Mouse (Mus musculus) limb, embryonic 14.5 days (tissue): ENCODE results near the gene Gm9803. TPM values are rescaled to one million over a fixed set of nuclear protein-coding genes. Genes with fewer than 3 reads are reported as not detected.

Experiments used
- ATAC-seq: fragments of 200-750 bp; cut with Nextera tagmentation; 2 replicates; pipeline ENCODE4 v1.8.0; 2017; ENCODE audit warnings: low read depth, moderate number of reproducible peaks, moderate TSS enrichment; ENCODE audit not compliant: low FRiP score
- DNase-seq: peaks from one replicate; pipeline ENCODE4 v3.0.0-alpha.2; 2015; ENCODE audit warnings: low spot score
- H3K27ac ChIP-seq: fragments of 300-500 bp; sonication (generic); replicated peaks from 2 replicates; pipeline ENCODE4 v1.5.1; 2014; ENCODE audit warnings: low read depth, mild to moderate bottlenecking, low read length, moderate library complexity, mixed read lengths
- H3K27me3 ChIP-seq: fragments of 300-500 bp; sonication (generic); 2 replicates; pipeline ENCODE4 v1.6.1; 2014; ENCODE audit warnings: low read length, mixed read lengths; ENCODE audit not compliant: control insufficient read depth, insufficient read depth
- H3K36me3 ChIP-seq: fragments of 300-500 bp; sonication (generic); 2 replicates; pipeline ENCODE4 v1.6.1; 2014; ENCODE audit warnings: mild to moderate bottlenecking, low read length, moderate library complexity, mixed read lengths; ENCODE audit not compliant: control insufficient read depth, insufficient read depth
- H3K4me1 ChIP-seq: fragments of 300-500 bp; sonication (generic); 2 replicates; pipeline ENCODE4 v1.6.1; 2014; ENCODE audit warnings: antibody characterized with exemption, low read length, mixed read lengths; ENCODE audit not compliant: control insufficient read depth, insufficient read depth
- H3K4me2 ChIP-seq: fragments of 300-500 bp; sonication (generic); replicated peaks from 2 replicates; pipeline ENCODE4 v1.6.1; 2014; ENCODE audit warnings: low read depth, mild to moderate bottlenecking, low read length, moderate library complexity; ENCODE audit not compliant: severe bottlenecking
- H3K4me3 ChIP-seq: fragments of 300-500 bp; sonication (generic); replicated peaks from 2 replicates; pipeline ENCODE4 v1.5.1; 2014; ENCODE audit warnings: low read length
- H3K9ac ChIP-seq: fragments of 300-500 bp; sonication (generic); 2 replicates; pipeline ENCODE4 v1.6.1; 2014; ENCODE audit warnings: mild to moderate bottlenecking, low read depth, low read length, moderate library complexity; ENCODE audit not compliant: severe bottlenecking
- H3K9me3 ChIP-seq: fragments of 300-500 bp; sonication (generic); 2 replicates; pipeline ENCODE4 v1.6.1; 2016; ENCODE audit warnings: low read length; ENCODE audit not compliant: control insufficient read depth
- POLR2A ChIP-seq: fragments of 200-500 bp; IDR thresholded peaks from 2 replicates; pipeline ENCODE4 v1.8.0; 2012; ENCODE audit warnings: inconsistent platforms, mild to moderate bottlenecking, moderate library complexity, borderline replicate concordance; ENCODE audit not compliant: insufficient read depth, insufficient read length; ENCODE audit errors: extremely low read depth
- WGBS: fragments of 180-500 bp; shearing (Covaris S2); extraction: QIAGEN DNeasy Blood & Tissue Kit; methylation state at CpG from one replicate; pipeline ENCODE4 v1.1.7; 2014; 5-methylcytosine and 5-hydroxymethylcytosine counted together
- polyA plus RNA-seq, 2 experiments: library from polyadenylated mRNA; depleted of rRNA in 1 of 2; stranded (reverse) in 1 of 2; unstranded in 1 of 2; fragments of >200 nt; fragmentation: Nextera tagmentation in 1 of 2; extraction: Ambion mirVana in 1 of 2; gene quantifications; 2 replicates each; pipeline versions ENCODE4 v1.2.1 to v1.2.3; 2012 to 2014

Gm9803 gene
- polyA plus RNA-seq, 2 experiments, result 4.6 to 12.7 TPM

GRCm38 (mm10) chr10:43479436-43480157, 44.3 kb upstream of the Gm9803 start:
- H3K4me3 ChIP-seq, result peak overlapping the region; percentile 80
- peaks cover 33% of the 10 kb centered on the region for H3K4me1 ChIP-seq
- no peak for TF ChIP-seq POLR2A
- no peaks in the 10 kb centered on the region for H3K9me3 ChIP-seq
- H3K27me3 ChIP-seq, result no peaks in the 10 kb centered on the region
- peak overlapping the region; percentile 82 for H3K4me2 ChIP-seq
- DNase-seq (peak; percentile 76), ATAC-seq (peak; percentile 75)
- no peaks in the 10 kb centered on the region for H3K36me3 ChIP-seq
- WGBS, result 0% methylated on average over 43 of the region's 103 CpGs
- H3K9ac ChIP-seq, result peak overlapping the region; percentile 97
- peak overlapping the region; percentile 99 for H3K27ac ChIP-seq

GRCm38 (mm10) chr10:43480227-43480849, 43.5 kb upstream of the Gm9803 start:
- Histone ChIP-seq H3K36me3 (no peaks in the 10 kb centered on the region), H3K9me3 (no peaks in the 10 kb centered on the region), H3K4me3 (peak overlapping the region; percentile 80), H3K27me3 (no peaks in the 10 kb centered on the region), H3K4me1 (peaks cover 31% of the 10 kb centered on the region), H3K9ac (peak overlapping the region; percentile 97), H3K27ac (peak overlapping the region; percentile 99), H3K4me2 (peak overlapping the region; percentile 82)
- no peak for ATAC-seq
- no peak for TF ChIP-seq POLR2A
- WGBS, result 7% methylated on average over 13 of the region's 13 CpGs
- DNase-seq, result peak; percentile 36

- H3K9ac ChIP-seq, result no peak overlapping the region
- H3K4me1 ChIP-seq, result peaks cover 31% of the 10 kb centered on the region
- no peaks in the 10 kb centered on the region for H3K9me3 ChIP-seq
- DNase-seq (no peak), ATAC-seq (no peak)
- WGBS, result 26% methylated on average over 4 of the region's 4 CpGs
- H3K27ac ChIP-seq, result no peak overlapping the region
- no peak overlapping the region for H3K4me3 ChIP-seq
- H3K36me3 ChIP-seq, result no peaks in the 10 kb centered on the region
- H3K27me3 ChIP-seq, result no peaks in the 10 kb centered on the region
- H3K4me2 ChIP-seq, result peak overlapping the region; percentile 82; the same call in 1 of the 2 replicates
- no peak for TF ChIP-seq POLR2A
Observed at GRCm38 (mm10) chr10:43481179-43481578, 42.7 kb upstream of the Gm9803 start.

GRCm38 (mm10) chr10:43482021-43482420, 41.9 kb upstream of the Gm9803 start:
- H3K27ac ChIP-seq, result no peak overlapping the region
- H3K9ac ChIP-seq, result no peak overlapping the region
- WGBS, result 87% methylated on average over 5 of the region's 5 CpGs
- no peaks in the 10 kb centered on the region for H3K36me3 ChIP-seq
- H3K27me3 ChIP-seq, result no peaks in the 10 kb centered on the region
- no peak for TF ChIP-seq POLR2A
- peaks cover 31% of the 10 kb centered on the region for H3K4me1 ChIP-seq
- ATAC-seq (no peak), DNase-seq (no peak)
- no peak overlapping the region for H3K4me3 ChIP-seq
- H3K4me2 ChIP-seq, result no peak overlapping the region
- no peaks in the 10 kb centered on the region for H3K9me3 ChIP-seq

GRCm38 (mm10) chr10:43483426-43483995, 40.4 kb upstream of the Gm9803 start:
- TF ChIP-seq POLR2A, result no peak
- WGBS, result 21% methylated on average over 9 of the region's 9 CpGs
- H3K27ac ChIP-seq, result no peak overlapping the region
- DNase-seq, result no peak
- 0 out of 2 replicates have a peak overlapping the region, but pooled peaks have one; percentile 44 for H3K9ac ChIP-seq
- no peaks in the 10 kb centered on the region for H3K9me3 ChIP-seq
- no peaks in the 10 kb centered on the region for H3K36me3 ChIP-seq
- H3K4me1 ChIP-seq, result peaks cover 38% of the 10 kb centered on the region
- H3K27me3 ChIP-seq, result no peaks in the 10 kb centered on the region
- no peak overlapping the region for H3K4me3 ChIP-seq
- ATAC-seq, result no peak
- no peak overlapping the region; the same call in 1 of the 2 replicates for H3K4me2 ChIP-seq
